Mouse (Mus musculus): ENCODE results near the gene Gm20388. TPM values are rescaled to one million over a fixed set of nuclear protein-coding genes. Genes with fewer than 3 reads are reported as not detected.

Gm20388 gene
- total and polyA plus RNA-seq, 2 experiments from 2014 or later, result 51.3 TPM; not detected in 1

GRCm38 (mm10) chr8:122074442-122074841 is 2163.8 kb downstream of the Gm20388 start:
- WGBS, result 86% methylated on average over 9 of the region's 9 CpGs
- Histone ChIP-seq H3K4me3 (ENCODE audit: low read depth, low read length) (no peak overlapping the region), H3K9ac (no peak overlapping the region), H3K4me2 (ENCODE audit: low read depth) (no peak overlapping the region), H3K9me3 (ENCODE audit: low read length) (no peaks in the 10 kb centered on the region), H3K36me3 (ENCODE audit: insufficient read depth) (no peaks in the 10 kb centered on the region), H3K27me3 (ENCODE audit: insufficient read depth, low read length) (no peaks in the 10 kb centered on the region), H3K4me1 (ENCODE audit: insufficient read depth) (no peaks in the 10 kb centered on the region), H3K27ac (ENCODE audit: low read depth, low read length) (no peak overlapping the region)
- no peak for TF ChIP-seq CTCF (IDR thresholded peaks at IDR 0.05; ENCODE audit: low read depth)
- DNase-seq, result no peak
- ATAC-seq, result no peak

DNA sequence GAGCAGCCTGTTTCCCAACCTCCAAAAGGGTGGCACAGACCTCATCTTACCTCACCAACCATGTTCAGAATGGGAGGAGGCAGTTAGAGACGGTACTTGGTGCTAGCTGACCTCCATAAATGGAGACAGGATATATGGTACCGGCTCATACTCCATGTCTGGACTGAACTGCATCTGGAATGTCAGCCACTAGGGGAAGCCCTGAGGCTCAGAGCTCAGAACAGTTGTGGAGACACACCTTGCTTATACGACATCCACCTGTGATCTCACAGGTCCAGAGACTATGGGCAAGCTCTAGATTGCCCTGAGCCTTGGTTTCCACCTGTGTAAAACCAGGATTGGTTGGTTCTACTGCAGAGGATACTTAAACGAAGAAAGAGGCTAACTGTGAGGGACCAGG is 2164.3 kb downstream of the Gm20388 start:
- DNase-seq (no peak), ATAC-seq (no peak)
- Histone ChIP-seq H3K9me3 (ENCODE audit: low read length) (no peaks in the 10 kb centered on the region), H3K4me2 (ENCODE audit: low read depth) (no peak overlapping the region), H3K4me3 (ENCODE audit: low read depth, low read length) (no peak overlapping the region), H3K27ac (ENCODE audit: low read depth, low read length) (no peak overlapping the region), H3K36me3 (ENCODE audit: insufficient read depth) (no peaks in the 10 kb centered on the region), H3K4me1 (ENCODE audit: insufficient read depth) (no peaks in the 10 kb centered on the region), H3K27me3 (ENCODE audit: insufficient read depth, low read length) (no peaks in the 10 kb centered on the region), H3K9ac (no peak overlapping the region)
- peak; percentile 24; the same call in 1 of the 2 replicates for TF ChIP-seq CTCF (IDR thresholded peaks at IDR 0.05; ENCODE audit: low read depth)
- whole genome bisulfite sequencing, result 83% methylated on average over 4 of the region's 4 CpGs

DNA sequence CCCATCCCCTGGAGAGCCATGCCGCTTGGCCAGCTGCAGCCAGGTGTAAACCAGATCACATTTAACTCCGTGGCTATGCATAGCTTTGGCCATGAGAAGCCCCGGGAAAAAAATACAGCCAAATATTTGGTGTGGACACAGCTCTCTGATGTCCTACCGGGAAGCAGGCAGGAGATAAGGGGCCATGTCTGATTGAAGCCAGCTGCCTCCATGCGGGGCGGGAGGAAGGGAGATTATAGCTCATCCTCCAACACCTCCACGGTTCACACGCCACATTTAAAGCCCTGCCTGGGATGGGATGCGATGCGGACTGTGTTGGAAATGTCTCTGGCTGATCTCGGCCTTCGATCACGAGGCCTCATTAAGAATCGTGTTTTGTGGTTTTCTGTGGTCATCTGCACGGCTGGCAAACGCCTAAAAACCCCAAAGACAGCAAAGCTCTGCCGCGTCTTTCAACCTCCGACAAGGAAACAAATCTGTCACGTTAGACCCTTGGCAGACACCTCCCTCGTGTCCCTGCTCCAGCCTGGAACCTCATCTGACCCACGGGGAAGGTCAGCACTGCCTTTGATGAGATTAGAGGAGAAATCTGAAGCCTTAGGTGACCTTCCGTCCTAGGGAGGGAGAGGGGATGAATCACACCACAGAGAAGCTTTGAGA is 2165.7 kb downstream of the Gm20388 start:
- H3K9ac ChIP-seq, result no peak overlapping the region
- H3K27me3 ChIP-seq (ENCODE audit: insufficient read depth, low read length), result no peaks in the 10 kb centered on the region
- H3K4me3 ChIP-seq (ENCODE audit: low read depth, low read length), result no peak overlapping the region
- no peaks in the 10 kb centered on the region for H3K9me3 ChIP-seq (ENCODE audit: low read length)
- no peaks in the 10 kb centered on the region for H3K4me1 ChIP-seq (ENCODE audit: insufficient read depth)
- H3K27ac ChIP-seq (ENCODE audit: low read depth, low read length), result no peak overlapping the region
- no peak overlapping the region for H3K4me2 ChIP-seq (ENCODE audit: low read depth)
- no peaks in the 10 kb centered on the region for H3K36me3 ChIP-seq (ENCODE audit: insufficient read depth)
- no peak for TF ChIP-seq CTCF (IDR thresholded peaks at IDR 0.05; ENCODE audit: low read depth)
- ATAC-seq, result no peak
- no peak for DNase-seq
- 59% methylated on average over 23 of the region's 23 CpGs for WGBS

- WGBS, result 91% methylated on average over 12 of the region's 12 CpGs
- no peak overlapping the region for H3K9ac ChIP-seq
- no peak overlapping the region for H3K4me3 ChIP-seq (ENCODE audit: low read depth, low read length)
- ATAC-seq, result no peak
- TF ChIP-seq CTCF (IDR thresholded peaks at IDR 0.05; ENCODE audit: low read depth), result no peak
- H3K4me1 ChIP-seq (ENCODE audit: insufficient read depth), result no peaks in the 10 kb centered on the region
- DNase-seq, result no peak
- no peaks in the 10 kb centered on the region for H3K27me3 ChIP-seq (ENCODE audit: insufficient read depth, low read length)
- H3K27ac ChIP-seq (ENCODE audit: low read depth, low read length), result no peak overlapping the region
- no peak overlapping the region for H3K4me2 ChIP-seq (ENCODE audit: low read depth)
- H3K9me3 ChIP-seq (ENCODE audit: low read length), result no peaks in the 10 kb centered on the region
- H3K36me3 ChIP-seq (ENCODE audit: insufficient read depth), result no peaks in the 10 kb centered on the region
Measured at GRCm38 (mm10) chr8:122078321-122078720, 2167.7 kb downstream of the Gm20388 start.

DNA sequence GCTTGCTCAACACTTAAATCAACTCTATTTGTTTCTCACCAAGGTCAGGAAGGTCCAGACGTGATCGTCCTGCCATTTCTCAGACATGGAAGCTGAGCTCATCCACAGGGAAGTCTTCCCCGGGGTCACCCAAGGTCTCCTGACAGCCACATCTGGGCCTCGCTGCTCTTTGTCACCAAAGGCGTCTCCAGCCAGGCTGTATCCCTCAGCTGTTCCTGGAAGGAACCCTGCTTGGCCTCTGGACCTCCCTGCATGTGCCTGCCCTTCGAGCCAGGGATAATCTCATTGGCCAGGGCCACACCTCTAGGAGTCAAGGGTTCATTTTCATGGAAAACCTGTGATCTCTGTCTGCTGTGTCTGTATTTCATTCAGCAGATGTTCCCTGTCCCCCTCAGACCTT is 2168.5 kb downstream of the Gm20388 start:
- Histone ChIP-seq H3K4me3 (ENCODE audit: low read depth, low read length) (no peak overlapping the region), H3K27ac (ENCODE audit: low read depth, low read length) (no peak overlapping the region), H3K36me3 (ENCODE audit: insufficient read depth) (no peaks in the 10 kb centered on the region), H3K9me3 (ENCODE audit: low read length) (no peaks in the 10 kb centered on the region), H3K4me2 (ENCODE audit: low read depth) (no peak overlapping the region), H3K27me3 (ENCODE audit: insufficient read depth, low read length) (no peaks in the 10 kb centered on the region), H3K4me1 (ENCODE audit: insufficient read depth) (no peaks in the 10 kb centered on the region), H3K9ac (no peak overlapping the region)
- DNase-seq (no peak), ATAC-seq (no peak)
- TF ChIP-seq CTCF (IDR thresholded peaks at IDR 0.05; ENCODE audit: low read depth), result no peak
- WGBS, result 71% methylated on average over 6 of the region's 6 CpGs

GRCm38 (mm10) chr8:122080347-122080746 is 2169.7 kb downstream of the Gm20388 start:
- no peaks in the 10 kb centered on the region for H3K4me1 ChIP-seq (ENCODE audit: insufficient read depth)
- no peak overlapping the region for H3K27ac ChIP-seq (ENCODE audit: low read depth, low read length)
- TF ChIP-seq CTCF (IDR thresholded peaks at IDR 0.05; ENCODE audit: low read depth), result no peak
- no peaks in the 10 kb centered on the region for H3K27me3 ChIP-seq (ENCODE audit: insufficient read depth, low read length)
- no peak overlapping the region for H3K4me3 ChIP-seq (ENCODE audit: low read depth, low read length)
- H3K9me3 ChIP-seq (ENCODE audit: low read length), result no peaks in the 10 kb centered on the region
- H3K4me2 ChIP-seq (ENCODE audit: low read depth), result no peak overlapping the region
- no peak for ATAC-seq
- H3K36me3 ChIP-seq (ENCODE audit: insufficient read depth), result no peaks in the 10 kb centered on the region
- H3K9ac ChIP-seq, result no peak overlapping the region
- 63% methylated on average over 5 of the region's 5 CpGs for WGBS
- DNase-seq, result no peak

GRCm38 (mm10) chr8:122083401-122083800 is 2172.8 kb downstream of the Gm20388 start:
- H3K9ac ChIP-seq, result no peak overlapping the region
- H3K4me1 ChIP-seq (ENCODE audit: insufficient read depth), result no peaks in the 10 kb centered on the region
- no peaks in the 10 kb centered on the region for H3K9me3 ChIP-seq (ENCODE audit: low read length)
- no peak overlapping the region for H3K27ac ChIP-seq (ENCODE audit: low read depth, low read length)
- H3K4me2 ChIP-seq (ENCODE audit: low read depth), result no peak overlapping the region
- no peaks in the 10 kb centered on the region for H3K27me3 ChIP-seq (ENCODE audit: insufficient read depth, low read length)
- TF ChIP-seq CTCF (IDR thresholded peaks at IDR 0.05; ENCODE audit: low read depth), result no peak
- no peaks in the 10 kb centered on the region for H3K36me3 ChIP-seq (ENCODE audit: insufficient read depth)
- ATAC-seq (no peak), DNase-seq (no peak)
- 91% methylated on average over 6 of the region's 6 CpGs for WGBS
- no peak overlapping the region for H3K4me3 ChIP-seq (ENCODE audit: low read depth, low read length)

Data from forebrain, postnatal 0 days (tissue).